8 mouse cellular contexts compared by ENCODE assay signal in the genomic region with DNA sequence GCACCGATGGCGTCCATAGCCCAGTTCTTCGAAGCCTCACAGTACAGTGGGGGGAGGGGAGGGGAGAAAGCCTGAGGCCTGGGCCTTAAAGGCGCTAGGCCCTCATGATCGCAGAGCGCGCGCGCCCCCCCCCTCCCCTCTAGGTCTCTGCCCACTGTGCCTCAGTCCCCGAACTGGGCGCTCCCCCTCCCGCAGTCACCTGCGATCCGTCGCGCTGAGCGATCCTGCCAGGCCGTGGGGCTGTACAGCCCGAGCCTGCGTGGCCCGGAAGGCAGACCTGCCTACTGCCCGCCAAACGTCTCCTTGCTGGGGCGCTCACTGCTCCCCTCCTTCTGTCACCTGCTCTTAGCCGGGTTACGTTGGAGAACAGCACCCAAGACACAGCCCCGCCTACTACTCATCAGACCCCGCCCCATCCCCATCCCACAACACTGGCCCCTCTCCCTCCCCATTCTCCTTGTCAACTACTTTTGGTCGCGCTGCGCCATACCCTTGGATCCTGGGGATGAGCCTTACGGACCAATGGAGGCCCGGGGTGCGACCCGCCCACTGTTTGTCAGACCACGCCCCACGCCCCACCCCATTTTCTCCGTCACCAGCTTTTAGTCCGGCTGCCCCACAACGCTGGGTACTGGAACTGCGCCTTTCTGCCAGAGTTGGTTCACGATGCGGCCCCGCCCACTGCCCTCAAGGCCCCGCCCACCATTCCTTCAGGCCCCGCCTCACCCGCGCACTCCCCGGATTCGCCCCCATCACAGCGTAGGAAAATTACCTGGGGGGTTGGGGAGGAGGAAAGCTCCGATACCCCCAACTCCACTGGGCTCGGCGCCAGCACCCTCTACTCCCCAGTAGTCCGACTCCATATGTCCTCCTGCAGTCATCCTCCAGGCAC. TPM values are rescaled to one million over a fixed set of nuclear protein-coding genes. Genes with fewer than 3 reads are reported as not detected.
DNase-seq lines count a peak whose midpoint lies in the region; ATAC-seq lines count a peak whose summit lies in the region.

No protein-coding gene starts in this region.

- ATAC-seq in hindbrain, embryonic 15.5 days (ENCODE audit: low FRiP score, low read depth) = peak; percentile 91

- H3K27ac ChIP-seq in hindbrain, embryonic 15.5 days (replicated peaks) = peak overlapping the region; percentile 88
- no peak overlapping the region for H3K27ac ChIP-seq in macrophage

- H3K79me2 ChIP-seq in macrophage (ENCODE audit: inconsistent target) = no peaks in the 10 kb centered on the region

- H3K4me2 ChIP-seq in hindbrain, embryonic 15.5 days = peak overlapping the region; percentile 92

- H3K27me3 ChIP-seq in hindbrain, embryonic 15.5 days = peaks cover 31% of the 10 kb centered on the region

- peaks cover 18% of the 10 kb centered on the region for H3K36me3 ChIP-seq in hindbrain, embryonic 15.5 days
- H3K36me3 ChIP-seq in macrophage (ENCODE audit: inconsistent target) = no peaks in the 10 kb centered on the region

- H3K4me1 ChIP-seq in hindbrain, embryonic 15.5 days (replicated peaks) = peaks cover 46% of the 10 kb centered on the region

- under 1% methylated on average over 46 of the region's 55 CpGs for WGBS in hindbrain, embryonic 15.5 days
- 2% methylated on average over 49 of the region's 55 CpGs for WGBS in macrophage (ENCODE audit: missing documents)

- H3K9ac ChIP-seq in hindbrain, embryonic 15.5 days = peak overlapping the region; percentile 87

- H3K9me3 ChIP-seq in hindbrain, embryonic 15.5 days = no peaks in the 10 kb centered on the region

- peak; percentile 81 for DNase-seq in T-cell, adult 2 months (ENCODE audit: low spot score)
- peak; percentile 98 for DNase-seq in cerebellum, postnatal 36 days
- peak; percentile 98 to 99 for DNase-seq in frontal cortex, postnatal 36 days (ENCODE audit: low spot score in 2 of 2)
- DNase-seq in left cerebral cortex, adult 18-20 months (ENCODE audit: low spot score in 2 of 2) = peak; percentile 98
- DNase-seq in right cerebral cortex, adult 18-20 months = peak; percentile 99
- peak; percentile 67 for DNase-seq in urinary bladder, postnatal 10 days (ENCODE audit: low spot score)

- H3K4me3 ChIP-seq in hindbrain, embryonic 15.5 days = peak overlapping the region; percentile 61
- H3K4me3 ChIP-seq in macrophage (ENCODE audit: inconsistent target) = peak overlapping the region; percentile 37

RNA-seq across cellular contexts. Expression of a gene that starts 0.5 kb away (rescaled TPM):
- polyA plus RNA-seq in hindbrain, embryonic 15.5 days (2015; fragmentation: Nextera tagmentation; extraction: Ambion mirVana) = 93.3 and 96.0 TPM in 2 replicates
- total RNA-seq in left cerebral cortex, adult 18-20 months (2021) = 100 to 1,000 TPM; 137 to 157 TPM
- total RNA-seq in macrophage (2018; cell fraction: chromatin; rRNA removed) = 10 to 100 TPM in 1 of 26 experiments, 1 to 10 TPM in 23, not detected in 2; 1.7 to 10.3 (median 3.9) TPM
- 1 to 10 TPM; 1.3 to 3.9 (median 2.1) TPM for total RNA-seq in macrophage (2018; cell fraction: cytosol; rRNA removed)
- 1 to 10 TPM; 1.1 to 6.2 (median 3.1) TPM for total RNA-seq in macrophage (2018; cell fraction: nucleus; rRNA removed)
- 1.5 to 3.2 TPM (median 1.7 TPM) in 3 replicates for polyA plus RNA-seq in macrophage (2018)

RNA-seq across cellular contexts. Expression of a gene that starts 0.6 kb away (rescaled TPM):
- 21.4 and 23.4 TPM in 2 replicates for polyA plus RNA-seq in hindbrain, embryonic 15.5 days (2015; fragmentation: Nextera tagmentation; extraction: Ambion mirVana)
- 100 to 1,000 TPM; 118 to 126 TPM for total RNA-seq in left cerebral cortex, adult 18-20 months (2021)
- total RNA-seq in macrophage (2018; cell fraction: chromatin; rRNA removed) = not detected
- not detected for total RNA-seq in macrophage (2018; cell fraction: cytosol; rRNA removed)
- not detected for total RNA-seq in macrophage (2018; cell fraction: nucleus; rRNA removed)
- not detected in 3 replicates for polyA plus RNA-seq in macrophage (2018)

RNA-seq across cellular contexts. Expression of a gene that starts 7.8 kb away (rescaled TPM):
- 21.7 and 21.8 TPM in 2 replicates for polyA plus RNA-seq in hindbrain, embryonic 15.5 days (2015; fragmentation: Nextera tagmentation; extraction: Ambion mirVana)
- 10 to 100 TPM; 32.1 to 35.3 TPM for total RNA-seq in left cerebral cortex, adult 18-20 months (2021)
- 10 to 100 TPM in 19 of 26 experiments, 1 to 10 TPM in 7; 4.7 to 21.0 (median 12.7) TPM for total RNA-seq in macrophage (2018; cell fraction: chromatin; rRNA removed)
- total RNA-seq in macrophage (2018; cell fraction: cytosol; rRNA removed) = 10 to 100 TPM; 37.5 to 60.3 (median 50.6) TPM
- total RNA-seq in macrophage (2018; cell fraction: nucleus; rRNA removed) = 10 to 100 TPM; 14.4 to 32.4 (median 23.2) TPM
- 31.9 to 51.1 TPM (median 41.3 TPM) in 3 replicates for polyA plus RNA-seq in macrophage (2018)

RNA-seq across cellular contexts. Expression of a gene that starts 29.3 kb away (rescaled TPM):
- polyA plus RNA-seq in hindbrain, embryonic 15.5 days (2015; fragmentation: Nextera tagmentation; extraction: Ambion mirVana) = 15.4 and 16.1 TPM in 2 replicates
- under 1 TPM; 0.19 to 0.21 TPM for total RNA-seq in left cerebral cortex, adult 18-20 months (2021)
- total RNA-seq in macrophage (2018; cell fraction: chromatin; rRNA removed) = not detected
- total RNA-seq in macrophage (2018; cell fraction: cytosol; rRNA removed) = under 1 TPM in 2 of 26 experiments, not detected in 24; 0.03 to 0.04 TPM
- not detected for total RNA-seq in macrophage (2018; cell fraction: nucleus; rRNA removed)
- not detected in 3 replicates for polyA plus RNA-seq in macrophage (2018)

RNA-seq across cellular contexts. Expression of a gene that starts 29.6 kb away (rescaled TPM):
- 98.3 and 110 TPM in 2 replicates for polyA plus RNA-seq in hindbrain, embryonic 15.5 days (2015; fragmentation: Nextera tagmentation; extraction: Ambion mirVana)
- 10 to 100 TPM; 10.7 to 17.5 TPM for total RNA-seq in left cerebral cortex, adult 18-20 months (2021)
- total RNA-seq in macrophage (2018; cell fraction: chromatin; rRNA removed) = 10 to 100 TPM in 5 of 26 experiments, 1 to 10 TPM in 19, not detected in 2; 1.1 to 15.2 (median 5.4) TPM
- 10 to 100 TPM in 10 of 26 experiments, 1 to 10 TPM in 16; 6.5 to 13.0 (median 9.6) TPM for total RNA-seq in macrophage (2018; cell fraction: cytosol; rRNA removed)
- total RNA-seq in macrophage (2018; cell fraction: nucleus; rRNA removed) = 10 to 100 TPM in 4 of 26 experiments, 1 to 10 TPM in 22; 1.9 to 18.9 (median 5.7) TPM
- 7.8 to 13.8 TPM (median 12.4 TPM) in 3 replicates for polyA plus RNA-seq in macrophage (2018)

Comparison
In these comparisons a context has a peak if more than half of its experiments do, and no peak if none do; other contexts are left out.
1. RNA of a gene that starts 0.5 kb away (polyA plus RNA-seq): 93.3 to 96.0 TPM in hindbrain, embryonic 15.5 days; 1.5 to 3.2 TPM in macrophage; every median in the first group is over 10 times any median in the second.
2. RNA of a gene that starts 0.6 kb away (polyA plus RNA-seq): 21.4 to 23.4 TPM in hindbrain, embryonic 15.5 days; not detected in macrophage; every median in the first group is over 10 times any median in the second.
3. Peak in every context shown above with its lines, with median percentiles within 50 percentile points of each other: DNase-seq.